ENCODE assay signal across 27 mouse cellular contexts in genomic region chr14:75794324-75794723, GRCm38 (mm10). TPM values are rescaled to one million over a fixed set of nuclear protein-coding genes. Genes with fewer than 3 reads are reported as not detected.
DNase-seq lines count a peak whose midpoint lies in the region; ATAC-seq and TF ChIP-seq lines count a peak whose summit lies in the region.
"Had no signal": no experiment of that assay in that cellular context is flagged by ENCODE, and none has a peak within 500 bp of the region (broad histone marks: within the 10 kb centered on the region; RNA-seq: fewer than 3 reads in every experiment).

No protein-coding gene starts in this region.

- H3K4me1 ChIP-seq in intestine, embryonic 14.5 days (replicated peaks; ENCODE audit: control insufficient read depth, insufficient read depth, low read length) = no peaks in the 10 kb centered on the region
- H3K4me1 ChIP-seq in intestine, embryonic 15.5 days (replicated peaks) = no peaks in the 10 kb centered on the region
- H3K4me1 ChIP-seq in liver, embryonic 16.5 days (ENCODE audit: control insufficient read depth, low read depth, low read length) = no peaks in the 10 kb centered on the region
- H3K4me1 ChIP-seq in liver, postnatal 0 days (ENCODE audit: insufficient read depth) = peaks cover 16% of the 10 kb centered on the region
- H3K4me1 ChIP-seq in kidney, embryonic 16.5 days (ENCODE audit: insufficient read depth, low read length) = peaks cover 8% of the 10 kb centered on the region; the same call in 1 of the 2 replicates
- H3K4me1 ChIP-seq: heart, embryonic 12.5 days; limb, embryonic 15.5 days; neural tube, embryonic 12.5 days had no signal

- 59% methylated on average over 6 of the region's 6 CpGs for WGBS in intestine, embryonic 14.5 days
- 56% methylated on average over 6 of the region's 6 CpGs for WGBS in intestine, embryonic 15.5 days
- WGBS in liver, embryonic 16.5 days (ENCODE audit: insufficient replicate concordance) = 66% methylated on average over 6 of the region's 6 CpGs
- 68% methylated on average over 6 of the region's 6 CpGs for WGBS in liver, postnatal 0 days (ENCODE audit: insufficient replicate concordance)
- 75% methylated on average over 6 of the region's 6 CpGs for WGBS in kidney, embryonic 16.5 days

- no peak overlapping the region for H3K4me3 ChIP-seq in intestine, embryonic 14.5 days (ENCODE audit: low read depth, low read length)
- H3K4me3 ChIP-seq in intestine, embryonic 15.5 days (replicated peaks) = no peak overlapping the region
- H3K4me3 ChIP-seq in liver, embryonic 16.5 days (ENCODE audit: low read depth, low read length) = no peak overlapping the region
- H3K4me3 ChIP-seq in liver, postnatal 0 days (ENCODE audit: low read depth, low read length) = no peak overlapping the region
- H3K4me3 ChIP-seq in kidney, embryonic 16.5 days (ENCODE audit: low read length) = no peak overlapping the region
- H3K4me3 ChIP-seq: embryonic facial prominence, embryonic 12.5 days; heart, embryonic 12.5 days; left cerebral cortex, adult 2 months; limb, embryonic 15.5 days; neural tube, embryonic 12.5 days had no signal

- H3K4me2 ChIP-seq in intestine, embryonic 14.5 days (ENCODE audit: low read length) = no peak overlapping the region
- no peak overlapping the region for H3K4me2 ChIP-seq in intestine, embryonic 15.5 days (replicated peaks)
- H3K4me2 ChIP-seq in liver, embryonic 16.5 days (ENCODE audit: low read depth, low read length) = no peak overlapping the region
- H3K4me2 ChIP-seq in liver, postnatal 0 days (ENCODE audit: low read depth, low read length) = no peak overlapping the region
- H3K4me2 ChIP-seq in kidney, embryonic 16.5 days (replicated peaks; ENCODE audit: low read depth, low read length) = no peak overlapping the region
- H3K4me2 ChIP-seq: embryonic facial prominence, embryonic 12.5 days; heart, embryonic 12.5 days; limb, embryonic 15.5 days; neural tube, embryonic 12.5 days had no signal

- H3K36me3 ChIP-seq in intestine, embryonic 14.5 days (ENCODE audit: control insufficient read depth, insufficient read depth, low read length) = no peaks in the 10 kb centered on the region
- no peaks in the 10 kb centered on the region for H3K36me3 ChIP-seq in intestine, embryonic 15.5 days
- no peaks in the 10 kb centered on the region for H3K36me3 ChIP-seq in liver, embryonic 16.5 days (ENCODE audit: control insufficient read depth, insufficient read depth)
- H3K36me3 ChIP-seq in liver, postnatal 0 days (replicated peaks; ENCODE audit: insufficient read depth, low read length) = no peaks in the 10 kb centered on the region
- no peaks in the 10 kb centered on the region for H3K36me3 ChIP-seq in kidney, embryonic 16.5 days (ENCODE audit: insufficient read depth, low read length)
- H3K36me3 ChIP-seq: embryonic facial prominence, embryonic 12.5 days; heart, embryonic 12.5 days; limb, embryonic 15.5 days; neural tube, embryonic 12.5 days had no signal

- no peaks in the 10 kb centered on the region for H3K27me3 ChIP-seq in intestine, embryonic 14.5 days (replicated peaks; ENCODE audit: control insufficient read depth, insufficient read depth, low read length)
- no peaks in the 10 kb centered on the region for H3K27me3 ChIP-seq in intestine, embryonic 15.5 days (replicated peaks)
- no peaks in the 10 kb centered on the region; the same call in 1 of the 2 replicates for H3K27me3 ChIP-seq in liver, embryonic 16.5 days (ENCODE audit: control insufficient read depth, insufficient read depth, low read depth, low read length)
- no peaks in the 10 kb centered on the region for H3K27me3 ChIP-seq in liver, postnatal 0 days (ENCODE audit: insufficient read depth, low read length)
- H3K27me3 ChIP-seq in kidney, embryonic 16.5 days (ENCODE audit: insufficient read depth, low read length) = no peaks in the 10 kb centered on the region; the same call in 1 of the 2 replicates
- H3K27me3 ChIP-seq: embryonic facial prominence, embryonic 12.5 days; heart, embryonic 12.5 days; limb, embryonic 15.5 days; neural tube, embryonic 12.5 days had no signal

- ATAC-seq in intestine, embryonic 14.5 days (replicated peaks; ENCODE audit: low FRiP score, low TSS enrichment, low read depth) = 0 out of 2 replicates have a peak, but pooled peaks have one; percentile 40
- no peak for ATAC-seq in intestine, embryonic 15.5 days
- 0 out of 2 replicates have a peak, but pooled peaks have one; percentile 13 for ATAC-seq in liver, embryonic 16.5 days (ENCODE audit: low read depth)
- no peak for ATAC-seq in liver, postnatal 0 days
- ATAC-seq in kidney, embryonic 16.5 days (ENCODE audit: low FRiP score, low TSS enrichment) = no peak; the same call in 1 of the 2 replicates
- ATAC-seq: CD4-positive, CD25-positive, alpha-beta regulatory T cell, adult 4 months; forebrain, postnatal 0 days; hindbrain, postnatal 0 days had no signal

- H3K9me3 ChIP-seq in intestine, embryonic 14.5 days (ENCODE audit: control insufficient read depth, low read length) = no peaks in the 10 kb centered on the region
- no peaks in the 10 kb centered on the region for H3K9me3 ChIP-seq in intestine, embryonic 15.5 days
- no peaks in the 10 kb centered on the region for H3K9me3 ChIP-seq in liver, embryonic 16.5 days (replicated peaks; ENCODE audit: control insufficient read depth, low read length)
- H3K9me3 ChIP-seq in liver, postnatal 0 days (ENCODE audit: low read length) = no peaks in the 10 kb centered on the region
- H3K9me3 ChIP-seq in kidney, embryonic 16.5 days (ENCODE audit: low read length) = no peaks in the 10 kb centered on the region
- H3K9me3 ChIP-seq: embryonic facial prominence, embryonic 12.5 days; heart, embryonic 12.5 days; limb, embryonic 15.5 days; neural tube, embryonic 12.5 days had no signal

- no peak for DNase-seq in intestine, embryonic 14.5 days (ENCODE audit: low spot score)
- no peak for DNase-seq in liver, postnatal 0 days
- no peak for DNase-seq in thymus, adult 18-20 months
- DNase-seq in cerebellum, adult 18-20 months = no peak
- DNase-seq: adrenal gland, adult 2 months; cerebellum, adult 11-12 months; cerebellum, postnatal 14 days; forebrain, postnatal 0 days; gastrocnemius, postnatal 14 days; heart, adult 11 months; heart, postnatal 14 days; left cerebral cortex, postnatal 4 days; lung, adult 18-20 months; lung, postnatal 4 days; midbrain, embryonic 14.5 days; right cerebral cortex, postnatal 25 days; thymus, postnatal 25 days had no signal

- H3K27ac ChIP-seq in intestine, embryonic 14.5 days (ENCODE audit: low read depth) = no peak overlapping the region
- H3K27ac ChIP-seq in intestine, embryonic 15.5 days = no peak overlapping the region
- no peak overlapping the region for H3K27ac ChIP-seq in liver, embryonic 16.5 days (ENCODE audit: low read length)
- H3K27ac ChIP-seq in liver, postnatal 0 days (ENCODE audit: low read depth) = no peak overlapping the region
- peak overlapping the region; percentile 26; the same call in 1 of the 2 replicates for H3K27ac ChIP-seq in kidney, embryonic 16.5 days (ENCODE audit: low read length)
- H3K27ac ChIP-seq: embryonic facial prominence, embryonic 12.5 days; hindbrain, postnatal 0 days; left cerebral cortex, adult 2 months; limb, embryonic 15.5 days; neural tube, embryonic 12.5 days had no signal

- no peak overlapping the region for H3K9ac ChIP-seq in intestine, embryonic 14.5 days (ENCODE audit: low read length)
- no peak overlapping the region for H3K9ac ChIP-seq in intestine, embryonic 15.5 days
- H3K9ac ChIP-seq in liver, embryonic 16.5 days (ENCODE audit: low read depth, low read length) = no peak overlapping the region
- no peak overlapping the region for H3K9ac ChIP-seq in liver, postnatal 0 days (replicated peaks)
- no peak overlapping the region for H3K9ac ChIP-seq in kidney, embryonic 16.5 days (replicated peaks; ENCODE audit: low read length)
- H3K9ac ChIP-seq: embryonic facial prominence, embryonic 12.5 days; forebrain, postnatal 0 days; heart, embryonic 12.5 days; limb, embryonic 15.5 days; neural tube, embryonic 12.5 days had no signal

- TF ChIP-seq CTCF in liver, postnatal 0 days (IDR thresholded peaks at IDR 0.05; ENCODE audit: low read depth) = no peak

- no peak for TF ChIP-seq EP300 in liver, postnatal 0 days (IDR thresholded peaks at IDR 0.05; ENCODE audit: low read depth)

RNA-seq across cellular contexts. Expression of gene Slc25a30, which starts 7.5 kb away (rescaled TPM):
- polyA plus RNA-seq in intestine, embryonic 14.5 days (2014; fragmentation: Nextera tagmentation; extraction: Ambion mirVana) = 4.7 and 5.4 TPM in 2 replicates
- polyA plus RNA-seq in intestine, embryonic 15.5 days (2015; fragmentation: Nextera tagmentation; extraction: Ambion mirVana) = 2.3 and 3.0 TPM in 2 replicates
- 1.3 and 1.6 TPM in 2 replicates for polyA plus RNA-seq in liver, embryonic 16.5 days (2015; fragmentation: Nextera tagmentation; extraction: Ambion mirVana)
- polyA plus RNA-seq in liver, postnatal 0 days (2015; fragmentation: Nextera tagmentation; extraction: Ambion mirVana) = 13.6 and 13.7 TPM in 2 replicates
- polyA plus RNA-seq in kidney, embryonic 16.5 days (2015; fragmentation: Nextera tagmentation; extraction: Ambion mirVana) = 13.0 and 13.1 TPM in 2 replicates

RNA-seq across cellular contexts. Expression of gene Cog3, which starts 40.0 kb away (rescaled TPM):
- polyA plus RNA-seq in intestine, embryonic 14.5 days (2014; fragmentation: Nextera tagmentation; extraction: Ambion mirVana) = 22.5 and 24.9 TPM in 2 replicates
- polyA plus RNA-seq in intestine, embryonic 15.5 days (2015; fragmentation: Nextera tagmentation; extraction: Ambion mirVana) = 17.5 and 18.0 TPM in 2 replicates
- 6.4 and 7.0 TPM in 2 replicates for polyA plus RNA-seq in liver, embryonic 16.5 days (2015; fragmentation: Nextera tagmentation; extraction: Ambion mirVana)
- 4.5 and 4.7 TPM in 2 replicates for polyA plus RNA-seq in liver, postnatal 0 days (2015; fragmentation: Nextera tagmentation; extraction: Ambion mirVana)
- 24.2 and 25.2 TPM in 2 replicates for polyA plus RNA-seq in kidney, embryonic 16.5 days (2015; fragmentation: Nextera tagmentation; extraction: Ambion mirVana)

RNA-seq across cellular contexts. Expression of gene Tpt1, which starts 50.6 kb away (rescaled TPM):
- polyA plus RNA-seq in intestine, embryonic 14.5 days (2014; fragmentation: Nextera tagmentation; extraction: Ambion mirVana) = 1,249 and 1,259 TPM in 2 replicates
- 988 and 1,053 TPM in 2 replicates for polyA plus RNA-seq in intestine, embryonic 15.5 days (2015; fragmentation: Nextera tagmentation; extraction: Ambion mirVana)
- 462 and 509 TPM in 2 replicates for polyA plus RNA-seq in liver, embryonic 16.5 days (2015; fragmentation: Nextera tagmentation; extraction: Ambion mirVana)
- polyA plus RNA-seq in liver, postnatal 0 days (2015; fragmentation: Nextera tagmentation; extraction: Ambion mirVana) = 874 and 942 TPM in 2 replicates
- 868 and 911 TPM in 2 replicates for polyA plus RNA-seq in kidney, embryonic 16.5 days (2015; fragmentation: Nextera tagmentation; extraction: Ambion mirVana)

Comparison
In these comparisons a context has a peak if more than half of its experiments do, and no peak if none do; other contexts are left out.
1. ATAC-seq: peak in intestine, embryonic 14.5 days (single experiment) and liver, embryonic 16.5 days (single experiment); none in intestine, embryonic 15.5 days (single experiment), liver, postnatal 0 days (single experiment) and kidney, embryonic 16.5 days (single experiment).